In genomic region chr12:45053319-45053718, GRCm38 (mm10) we compare ENCODE assay signal across 19 mouse cellular contexts. TPM values are rescaled to one million over a fixed set of nuclear protein-coding genes. Genes with fewer than 3 reads are reported as not detected.
"Had no signal": no experiment of that assay in that cellular context is flagged by ENCODE, and none has a peak within 500 bp of the region (broad histone marks: within the 10 kb centered on the region; RNA-seq: fewer than 3 reads in every experiment).

No protein-coding gene starts in this region.

- H3K36me3 ChIP-seq: midbrain, embryonic 10.5 days; midbrain, embryonic 12.5 days; neural tube, embryonic 13.5 days; neural tube, embryonic 15.5 days had no signal

- ATAC-seq: midbrain, embryonic 16.5 days had no signal

- H3K9me3 ChIP-seq: midbrain, embryonic 10.5 days; midbrain, embryonic 12.5 days; neural tube, embryonic 13.5 days; neural tube, embryonic 15.5 days had no signal

- H3K27ac ChIP-seq: midbrain, embryonic 10.5 days; midbrain, embryonic 12.5 days; neural tube, embryonic 13.5 days; neural tube, embryonic 15.5 days had no signal

- H3K4me3 ChIP-seq: midbrain, embryonic 10.5 days; midbrain, embryonic 12.5 days; myocyte; neural tube, embryonic 13.5 days; neural tube, embryonic 15.5 days had no signal

- H3K9ac ChIP-seq: midbrain, embryonic 12.5 days; neural tube, embryonic 13.5 days; neural tube, embryonic 15.5 days had no signal

- DNase-seq: lung, adult 2 months; lung, postnatal 14 days; lung, postnatal 36 days; midbrain, embryonic 14.5 days; retina, postnatal 1 day; right cerebral cortex, adult 18-20 months; right cerebral cortex, postnatal 25 days; right cerebral cortex, postnatal 4 days; spleen, adult 18-20 months; thymus, adult 18-20 months; thymus, postnatal 14 days; thymus, postnatal 36 days had no signal

- H3K4me2 ChIP-seq: midbrain, embryonic 12.5 days; neural tube, embryonic 13.5 days; neural tube, embryonic 15.5 days had no signal

- H3K27me3 ChIP-seq: midbrain, embryonic 12.5 days; neural tube, embryonic 13.5 days; neural tube, embryonic 15.5 days had no signal

- H3K4me1 ChIP-seq: neural tube, embryonic 13.5 days; neural tube, embryonic 15.5 days had no signal

RNA-seq across cellular contexts. Expression of gene Stxbp6, which starts 21.2 kb away (rescaled TPM):
- total RNA-seq: megakaryocyte-erythroid progenitor cell, adult 5-6 weeks had no signal
- polyA plus RNA-seq: myocyte had no signal
